Mouse (Mus musculus) cortical plate, adult 2 months (tissue): Measurements from ENCODE around the gene Pank4.

Experiments used
- CTCF ChIP-seq: fragments of 200-500 bp; IDR thresholded peaks from 2 replicates; pipeline ENCODE4 v1.5.1; 2011; ENCODE audit warnings: mild to moderate bottlenecking, control low read depth, low read length; ENCODE audit not compliant: insufficient read depth; ENCODE audit errors: extremely low read depth
- POLR2A ChIP-seq: fragments of 200-500 bp; IDR thresholded peaks from 2 replicates; pipeline ENCODE4 v1.6.1; 2011; ENCODE audit warnings: mild to moderate bottlenecking, low read length, control low read depth; ENCODE audit not compliant: insufficient read depth; ENCODE audit errors: extremely low read depth

- no peak for TF ChIP-seq CTCF
- no peak for TF ChIP-seq POLR2A
Observed at GRCm38 (mm10) chr4:154974163-154974611, 10.3 kb downstream of the Pank4 start.
